Comparison of ENCODE assay signal across 13 mouse cellular contexts in genomic region chr4:10691086-10691485, GRCm38 (mm10).
"Had no signal": no experiment of that assay in that cellular context is flagged by ENCODE, and none has a peak within 500 bp of the region (broad histone marks: within the 10 kb centered on the region; RNA-seq: fewer than 3 reads in every experiment).

No protein-coding gene starts in this region.

- H3K4me2 ChIP-seq: kidney, embryonic 15.5 days; limb, embryonic 15.5 days; liver, embryonic 12.5 days; lung, embryonic 14.5 days; midbrain, embryonic 11.5 days; midbrain, embryonic 15.5 days; neural tube, embryonic 12.5 days had no signal

- H3K27ac ChIP-seq: kidney, embryonic 15.5 days; limb, embryonic 15.5 days; liver, embryonic 12.5 days; macrophage; midbrain, embryonic 15.5 days; neural tube, embryonic 12.5 days had no signal

- H3K9me3 ChIP-seq: kidney, embryonic 15.5 days; limb, embryonic 15.5 days; liver, embryonic 12.5 days; megakaryocyte, embryonic 14.5 days; midbrain, embryonic 15.5 days; neural tube, embryonic 12.5 days had no signal

- DNase-seq: kidney, postnatal 14 days; lung, embryonic 14.5 days; lung, postnatal 10 days; thymus, adult 18-20 months; thymus, postnatal 25 days had no signal

- ATAC-seq: liver, embryonic 12.5 days; midbrain, embryonic 15.5 days had no signal

- H3K27me3 ChIP-seq: kidney, embryonic 15.5 days; limb, embryonic 15.5 days; megakaryocyte, embryonic 14.5 days; midbrain, embryonic 15.5 days; neural tube, embryonic 12.5 days had no signal

- H3K36me3 ChIP-seq: kidney, embryonic 15.5 days; limb, embryonic 15.5 days; liver, embryonic 12.5 days; midbrain, embryonic 15.5 days; neural tube, embryonic 12.5 days had no signal

- H3K4me3 ChIP-seq: kidney, embryonic 15.5 days; limb, embryonic 15.5 days; liver, embryonic 12.5 days; megakaryocyte, embryonic 14.5 days; midbrain, embryonic 15.5 days; neural tube, embryonic 12.5 days had no signal

- H3K4me1 ChIP-seq: kidney, embryonic 15.5 days; liver, embryonic 12.5 days; megakaryocyte, embryonic 14.5 days; midbrain, embryonic 15.5 days; neural tube, embryonic 12.5 days had no signal

- H3K9ac ChIP-seq: kidney, embryonic 15.5 days; limb, embryonic 15.5 days; liver, embryonic 12.5 days; lung, embryonic 14.5 days; midbrain, embryonic 15.5 days; neural tube, embryonic 12.5 days had no signal
